Mouse (Mus musculus) forebrain, embryonic 13.5 days (tissue): ENCODE measurements at regions not wholly inside any gene's neighbourhood (a gene's known extent, or its start where the extent isn't known, plus 50 kb on each side); places are given as distances from the start of the nearest gene placed in this dataset.
A peak's percentile ranks its signal among the peaks of the same experiment; 100 is the strongest.

Experiments used
- ATAC-seq: fragments of 200-750 bp; cut with Nextera tagmentation; 2 replicates; pipeline ENCODE4 v1.8.0; 2017
- H3K27ac ChIP-seq: fragments of 300-500 bp; sonication (generic); 2 replicates; pipeline ENCODE4 v1.5.1; 2015; ENCODE audit warnings: inconsistent platforms, mild to moderate bottlenecking, moderate library complexity
- H3K27me3 ChIP-seq: fragments of 300-500 bp; sonication (generic); 2 replicates; pipeline ENCODE4 v1.6.1; 2015; ENCODE audit warnings: mild to moderate bottlenecking, inconsistent platforms
- H3K36me3 ChIP-seq: fragments of 300-500 bp; sonication (generic); 2 replicates; pipeline ENCODE4 v1.6.1; 2015; ENCODE audit warnings: mild to moderate bottlenecking, inconsistent platforms; ENCODE audit not compliant: poor library complexity, severe bottlenecking
- H3K4me1 ChIP-seq: fragments of 300-500 bp; sonication (generic); 2 replicates; pipeline ENCODE4 v1.6.1; 2015; ENCODE audit warnings: inconsistent platforms
- H3K4me2 ChIP-seq: fragments of 300-500 bp; sonication (generic); 2 replicates; pipeline ENCODE4 v1.6.1; 2015; ENCODE audit warnings: inconsistent platforms, mild to moderate bottlenecking, moderate library complexity
- H3K4me3 ChIP-seq: fragments of 300-500 bp; sonication (generic); 2 replicates; pipeline ENCODE4 v1.5.1; 2015; ENCODE audit warnings: mild to moderate bottlenecking, inconsistent platforms
- H3K9ac ChIP-seq: fragments of 300-500 bp; sonication (generic); 2 replicates; pipeline ENCODE4 v1.6.1; 2015; ENCODE audit warnings: mild to moderate bottlenecking, inconsistent platforms
- H3K9me3 ChIP-seq: fragments of 300-500 bp; sonication (generic); replicated peaks from 2 replicates; pipeline ENCODE4 v1.6.1; 2016; ENCODE audit warnings: inconsistent platforms
- WGBS: fragments of 180-500 bp; shearing (Covaris S2); methylation state at CpG from one replicate; pipeline ENCODE4 v1.1.7; 2015; 5-methylcytosine and 5-hydroxymethylcytosine counted together

- Histone ChIP-seq H3K27ac (no peak overlapping the region), H3K4me3 (no peak overlapping the region), H3K36me3 (no peaks in the 10 kb centered on the region), H3K4me2 (no peak overlapping the region), H3K9me3 (no peaks in the 10 kb centered on the region), H3K4me1 (peaks cover 7% of the 10 kb centered on the region), H3K9ac (no peak overlapping the region), H3K27me3 (no peaks in the 10 kb centered on the region)
- no peak for ATAC-seq
- WGBS, result 74% methylated on average over 6 of the region's 6 CpGs
Measured at GRCm38 (mm10) chr8:100942680-100943427, 1526.6 kb upstream of the Cdh8 start.

- H3K4me3 ChIP-seq, result no peak overlapping the region
- no peak overlapping the region for H3K27ac ChIP-seq
- no peaks in the 10 kb centered on the region for H3K36me3 ChIP-seq
- ATAC-seq, result peak; percentile 91
- H3K27me3 ChIP-seq, result no peaks in the 10 kb centered on the region
- no peaks in the 10 kb centered on the region for H3K9me3 ChIP-seq
- 3% methylated on average over 4 of the region's 4 CpGs for WGBS
- H3K9ac ChIP-seq, result no peak overlapping the region
- H3K4me2 ChIP-seq, result no peak overlapping the region
- H3K4me1 ChIP-seq, result peaks cover 7% of the 10 kb centered on the region
Measured at GRCm38 (mm10) chr8:100939533-100939932, 1523.3 kb upstream of the Cdh8 start.

- H3K27ac ChIP-seq, result no peak overlapping the region
- WGBS, result 52% methylated on average over 3 of the region's 3 CpGs
- H3K27me3 ChIP-seq, result no peaks in the 10 kb centered on the region
- ATAC-seq, result no peak
- no peak overlapping the region for H3K9ac ChIP-seq
- no peaks in the 10 kb centered on the region for H3K4me1 ChIP-seq
- H3K9me3 ChIP-seq, result no peaks in the 10 kb centered on the region
- H3K36me3 ChIP-seq, result no peaks in the 10 kb centered on the region
- no peak overlapping the region for H3K4me3 ChIP-seq
- no peak overlapping the region for H3K4me2 ChIP-seq
Measured at GRCm38 (mm10) chr8:100890307-100890706, 1474.0 kb upstream of the Cdh8 start.

GRCm38 (mm10) chr8:100865624-100866023 is 1449.4 kb upstream of the Cdh8 start:
- H3K4me2 ChIP-seq, result no peak overlapping the region
- no peaks in the 10 kb centered on the region for H3K36me3 ChIP-seq
- ATAC-seq, result no peak
- no peaks in the 10 kb centered on the region for H3K27me3 ChIP-seq
- H3K4me3 ChIP-seq, result no peak overlapping the region
- 77% methylated on average over 6 of the region's 6 CpGs for WGBS
- H3K4me1 ChIP-seq, result no peaks in the 10 kb centered on the region
- H3K27ac ChIP-seq, result no peak overlapping the region
- no peak overlapping the region for H3K9ac ChIP-seq
- H3K9me3 ChIP-seq, result no peaks in the 10 kb centered on the region

- whole genome bisulfite sequencing, result 43% methylated on average over 2 of the region's 2 CpGs
- peak; percentile 85 for ATAC-seq
- no peak overlapping the region for H3K4me3 ChIP-seq
Measured at GRCm38 (mm10) chr8:100850822-100851437, 1434.7 kb upstream of the Cdh8 start.

More at GRCm38 (mm10) chr8:100850822-100851437, 1434.7 kb upstream of the Cdh8 start:
- Histone ChIP-seq H3K9me3 (no peaks in the 10 kb centered on the region), H3K4me1 (no peaks in the 10 kb centered on the region), H3K27ac (no peak overlapping the region), H3K4me2 (no peak overlapping the region), H3K36me3 (no peaks in the 10 kb centered on the region), H3K9ac (no peak overlapping the region), H3K27me3 (no peaks in the 10 kb centered on the region)
